ENCODE assay signal across 15 mouse cellular contexts in genomic region chr15:89062518-89062910, GRCm38 (mm10). TPM values are rescaled to one million over a fixed set of nuclear protein-coding genes. Genes with fewer than 3 reads are reported as not detected.
"Had no signal": no experiment of that assay in that cellular context is flagged by ENCODE, and none has a peak within 500 bp of the region (broad histone marks: within the 10 kb centered on the region; RNA-seq: fewer than 3 reads in every experiment).

No protein-coding gene starts in this region.

- DNase-seq: kidney, adult 11 months; kidney, adult 9 months; kidney, postnatal 36 days; left cerebral cortex, postnatal 4 days; lung, adult 18-20 months; midbrain, embryonic 14.5 days; retina, postnatal 1 day; thymus, adult 18-20 months; thymus, postnatal 14 days had no signal

- H3K4me2 ChIP-seq: limb, embryonic 13.5 days had no signal

- H3K4me3 ChIP-seq: limb, embryonic 13.5 days; myocyte; neural tube, embryonic 15.5 days had no signal

- H3K27ac ChIP-seq: kidney, postnatal 0 days; limb, embryonic 13.5 days; liver, embryonic 14.5 days; neural tube, embryonic 15.5 days had no signal

- H3K9ac ChIP-seq: limb, embryonic 13.5 days; liver, embryonic 14.5 days; neural tube, embryonic 15.5 days had no signal

- H3K9me3 ChIP-seq: limb, embryonic 13.5 days; neural tube, embryonic 15.5 days had no signal

- H3K36me3 ChIP-seq: limb, embryonic 13.5 days; neural tube, embryonic 15.5 days had no signal

RNA-seq across cellular contexts. Expression of gene Panx2, which starts 3.0 kb away (rescaled TPM):
- polyA plus RNA-seq: liver, adult 2 months; myocyte had no signal
